Mouse (Mus musculus) heart, embryonic 10.5 days (tissue): ENCODE results near the gene Gm28048. TPM values are rescaled to one million over a fixed set of nuclear protein-coding genes. Genes with fewer than 3 reads are reported as not detected.

Experiments used
- DNase-seq: peaks from one replicate; pipeline ENCODE4 v3.0.0-alpha.2; 2017; ENCODE audit warnings: low spot score
- H3K27ac ChIP-seq: fragments of 300-500 bp; sonication (generic); 2 replicates; pipeline ENCODE4 v1.5.1; 2016; ENCODE audit warnings: mild to moderate bottlenecking
- H3K27me3 ChIP-seq: fragments of 300-500 bp; sonication (generic); 2 replicates; pipeline ENCODE4 v1.6.1; 2016; ENCODE audit warnings: mild to moderate bottlenecking; ENCODE audit not compliant: poor library complexity, insufficient read depth, severe bottlenecking
- H3K36me3 ChIP-seq: fragments of 300-500 bp; sonication (generic); 2 replicates; pipeline ENCODE4 v1.6.1; 2016; ENCODE audit warnings: mild to moderate bottlenecking, moderate library complexity
- H3K4me1 ChIP-seq: fragments of 300-500 bp; sonication (generic); 2 replicates; pipeline ENCODE4 v1.6.1; 2016; ENCODE audit warnings: mild to moderate bottlenecking
- H3K4me3 ChIP-seq: fragments of 300-500 bp; sonication (generic); 2 replicates; pipeline ENCODE4 v1.5.1; 2016; ENCODE audit warnings: mild to moderate bottlenecking, moderate library complexity
- H3K9me3 ChIP-seq: fragments of 300-500 bp; sonication (generic); 2 replicates; pipeline ENCODE4 v1.6.1; 2016; ENCODE audit warnings: mild to moderate bottlenecking, moderate library complexity
- WGBS: fragments of 180-500 bp; shearing (Covaris S2); methylation state at CpG from one replicate; pipeline ENCODE4 v1.1.7; 2016; 5-methylcytosine and 5-hydroxymethylcytosine counted together
- polyA plus RNA-seq: library from polyadenylated mRNA; unstranded; fragments of >200 nt; fragmentation: Nextera tagmentation; extraction: Ambion mirVana; gene quantifications from 2 replicates; pipeline ENCODE4 v1.2.1, GENCODE M21; 2016

The Gm28048 gene
- polyA plus RNA-seq, 1 experiment from 2014 or later, result 8.3 TPM

- Histone ChIP-seq H3K27me3 (no peaks in the 10 kb centered on the region), H3K4me1 (peaks cover 18% of the 10 kb centered on the region), H3K4me3 (no peak overlapping the region), H3K36me3 (no peaks in the 10 kb centered on the region), H3K27ac (no peak overlapping the region), H3K9me3 (no peaks in the 10 kb centered on the region)
- no peak for DNase-seq
- 91% methylated on average over 6 of the region's 6 CpGs for WGBS
Measured at GRCm38 (mm10) chr11:22826665-22827064, 155.2 kb downstream of the Gm28048 start.

GRCm38 (mm10) chr11:22826051-22826450 lies 155.8 kb downstream of the Gm28048 start:
- Histone ChIP-seq H3K36me3 (no peaks in the 10 kb centered on the region), H3K27me3 (no peaks in the 10 kb centered on the region), H3K4me1 (peaks cover 18% of the 10 kb centered on the region), H3K9me3 (no peaks in the 10 kb centered on the region), H3K27ac (no peak overlapping the region), H3K4me3 (no peak overlapping the region)
- WGBS, result 90% methylated on average over 14 of the region's 14 CpGs
- no peak for DNase-seq

- Histone ChIP-seq H3K9me3 (no peaks in the 10 kb centered on the region), H3K4me3 (no peak overlapping the region), H3K36me3 (no peaks in the 10 kb centered on the region), H3K27ac (no peak overlapping the region), H3K4me1 (peaks cover 14% of the 10 kb centered on the region), H3K27me3 (no peaks in the 10 kb centered on the region)
- 95% methylated on average over 1 of the region's 1 CpGs for WGBS
- DNase-seq, result no peak
Measured at GRCm38 (mm10) chr11:22825548-22825947, 156.3 kb downstream of the Gm28048 start.

DNA sequence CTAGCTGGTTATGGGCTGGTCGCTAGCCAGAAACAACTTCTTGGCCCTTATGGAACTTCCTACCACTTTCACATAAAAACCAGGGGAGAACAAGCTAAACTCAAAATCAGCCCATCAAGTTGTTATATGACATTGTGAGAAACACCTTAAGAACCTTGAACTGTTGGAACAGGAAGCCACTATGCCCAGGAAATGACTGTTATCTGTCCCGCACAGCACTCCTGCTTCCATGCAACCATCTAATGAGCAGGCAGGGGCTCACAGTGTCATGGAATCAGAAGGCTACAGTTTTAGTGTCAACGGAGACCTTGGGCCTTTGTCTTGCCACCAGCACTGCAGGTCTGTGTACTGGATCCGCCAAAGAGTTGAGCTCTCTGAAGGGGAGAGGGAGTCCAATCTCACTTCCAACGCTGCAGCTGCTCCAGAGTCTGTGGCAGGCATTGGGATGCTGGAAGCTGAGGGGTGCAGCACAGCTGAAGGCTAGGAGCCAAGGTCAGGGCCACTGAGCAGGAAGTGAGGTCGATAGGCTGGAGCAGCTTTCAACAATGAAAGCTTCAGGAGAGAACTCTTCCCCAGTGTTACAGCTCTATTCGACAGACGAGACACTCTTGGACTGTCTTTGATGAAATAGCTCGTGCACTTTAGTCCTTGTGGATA lies 157.7 kb downstream of the Gm28048 start:
- H3K27ac ChIP-seq, result no peak overlapping the region
- H3K9me3 ChIP-seq, result no peaks in the 10 kb centered on the region
- WGBS, result 71% methylated on average over 9 of the region's 9 CpGs
- H3K4me1 ChIP-seq, result peaks cover 6% of the 10 kb centered on the region; the same call in 1 of the 2 replicates
- H3K36me3 ChIP-seq, result no peaks in the 10 kb centered on the region
- no peaks in the 10 kb centered on the region for H3K27me3 ChIP-seq
- H3K4me3 ChIP-seq, result no peak overlapping the region
- DNase-seq, result no peak

- DNase-seq, result no peak
- Histone ChIP-seq H3K27ac (no peak overlapping the region), H3K4me3 (no peak overlapping the region), H3K27me3 (no peaks in the 10 kb centered on the region), H3K36me3 (no peaks in the 10 kb centered on the region), H3K4me1 (peaks cover 6% of the 10 kb centered on the region; the same call in 1 of the 2 replicates), H3K9me3 (no peaks in the 10 kb centered on the region)
- WGBS, result 69% methylated on average over 3 of the region's 3 CpGs
Measured at GRCm38 (mm10) chr11:22821243-22821642, 160.6 kb downstream of the Gm28048 start.

DNA sequence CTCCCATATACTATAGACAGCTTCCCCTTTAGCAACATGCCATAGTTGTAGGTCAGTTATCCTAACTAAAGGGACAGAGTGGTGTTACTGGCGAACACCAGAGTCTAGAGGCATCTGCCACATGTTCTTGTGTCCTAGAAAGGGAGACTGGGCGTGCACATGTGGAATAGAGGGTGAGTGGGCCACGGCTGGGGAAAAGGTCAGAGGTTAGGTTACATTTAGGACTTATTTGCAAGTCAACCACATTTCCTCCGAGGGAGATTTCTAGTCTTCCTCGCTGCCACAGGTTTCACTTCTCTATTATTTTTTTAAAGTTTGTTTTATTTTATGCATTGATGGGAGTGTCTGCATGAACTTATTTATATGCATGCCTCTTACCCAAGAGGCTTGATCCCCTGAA lies 163.5 kb downstream of the Gm28048 start:
- H3K4me1 ChIP-seq, result peaks cover 4% of the 10 kb centered on the region; the same call in 1 of the 2 replicates
- no peaks in the 10 kb centered on the region for H3K27me3 ChIP-seq
- H3K36me3 ChIP-seq, result no peaks in the 10 kb centered on the region
- H3K4me3 ChIP-seq, result no peak overlapping the region
- 77% methylated on average over 5 of the region's 5 CpGs for WGBS
- no peak for DNase-seq
- H3K9me3 ChIP-seq, result no peaks in the 10 kb centered on the region
- H3K27ac ChIP-seq, result no peak overlapping the region

DNA sequence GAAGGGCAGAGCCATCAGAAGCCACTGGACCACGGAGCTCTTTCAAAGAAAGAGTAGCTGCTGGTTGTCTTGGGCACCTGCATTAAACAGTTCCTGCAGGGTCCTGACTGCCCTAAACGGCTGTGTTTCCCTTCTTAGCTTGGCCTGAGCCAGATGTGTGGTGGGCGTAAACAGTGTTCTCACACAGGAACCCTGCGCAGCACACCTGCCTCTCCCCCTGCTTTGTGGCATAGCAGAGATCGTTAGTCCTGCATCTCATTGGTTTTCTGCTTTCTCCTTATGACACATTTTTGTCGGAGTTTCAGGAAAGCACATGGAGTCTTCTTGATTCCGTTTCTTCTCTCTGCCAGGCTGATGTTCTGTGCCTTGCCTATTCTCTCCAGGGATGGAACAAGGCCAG lies 166.0 kb downstream of the Gm28048 start:
- WGBS, result 86% methylated on average over 7 of the region's 7 CpGs
- no peak overlapping the region for H3K27ac ChIP-seq
- H3K27me3 ChIP-seq, result no peaks in the 10 kb centered on the region
- H3K36me3 ChIP-seq, result no peaks in the 10 kb centered on the region
- no peak overlapping the region for H3K4me3 ChIP-seq
- peaks cover 4% of the 10 kb centered on the region; the same call in 1 of the 2 replicates for H3K4me1 ChIP-seq
- no peaks in the 10 kb centered on the region for H3K9me3 ChIP-seq
- no peak for DNase-seq

GRCm38 (mm10) chr11:22815143-22815542 lies 166.7 kb downstream of the Gm28048 start:
- DNase-seq, result no peak
- Histone ChIP-seq H3K4me3 (no peak overlapping the region), H3K27me3 (no peaks in the 10 kb centered on the region), H3K36me3 (no peaks in the 10 kb centered on the region), H3K4me1 (peaks cover 8% of the 10 kb centered on the region), H3K9me3 (no peaks in the 10 kb centered on the region), H3K27ac (no peak overlapping the region)

DNA sequence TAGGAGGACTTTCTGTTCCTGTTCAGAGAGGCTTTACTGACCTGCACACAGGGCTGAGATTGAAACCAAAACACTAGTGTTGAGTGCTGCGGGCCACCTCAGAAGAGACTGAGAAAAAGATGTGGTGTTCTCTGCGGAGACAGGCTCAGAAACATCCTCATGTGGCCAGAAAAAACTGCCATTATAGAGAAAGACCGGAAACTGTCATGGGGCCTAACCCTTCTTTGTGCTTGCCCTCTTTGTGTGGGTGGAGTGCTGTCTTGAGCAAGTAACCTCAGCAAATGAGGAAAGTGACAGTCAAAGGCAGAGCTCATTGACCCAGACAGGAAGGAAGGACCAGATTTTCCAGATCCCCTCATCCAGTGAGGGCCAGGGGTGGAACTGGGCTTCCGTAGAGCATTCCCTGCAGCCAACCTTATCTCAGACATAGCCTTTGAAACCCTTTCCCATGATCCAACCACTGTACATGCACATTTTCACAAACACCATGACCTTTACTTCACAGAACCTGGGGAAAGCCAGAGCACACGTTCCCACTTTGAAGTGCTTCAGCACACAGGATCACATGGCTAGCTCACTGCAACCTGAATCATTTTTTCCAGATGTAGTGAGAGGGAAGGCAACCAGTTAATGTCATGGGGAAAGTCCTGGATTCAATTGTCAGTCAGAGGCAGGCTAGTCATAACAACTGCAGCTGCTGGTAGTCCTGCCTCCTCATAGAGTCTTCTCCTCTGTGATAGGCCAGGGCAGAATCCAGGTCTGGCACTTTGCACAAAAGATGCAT lies 167.8 kb downstream of the Gm28048 start:
- H3K4me3 ChIP-seq, result no peak overlapping the region
- 69% methylated on average over 5 of the region's 5 CpGs for WGBS
- no peak overlapping the region for H3K27ac ChIP-seq
- H3K27me3 ChIP-seq, result no peaks in the 10 kb centered on the region
- no peaks in the 10 kb centered on the region for H3K9me3 ChIP-seq
- no peaks in the 10 kb centered on the region for H3K36me3 ChIP-seq
- no peak for DNase-seq
- peaks cover 18% of the 10 kb centered on the region for H3K4me1 ChIP-seq

GRCm38 (mm10) chr11:22813427-22813826 lies 168.5 kb downstream of the Gm28048 start:
- no peaks in the 10 kb centered on the region for H3K36me3 ChIP-seq
- 56% methylated on average over 3 of the region's 3 CpGs for WGBS
- no peaks in the 10 kb centered on the region for H3K9me3 ChIP-seq
- H3K4me3 ChIP-seq, result no peak overlapping the region
- H3K4me1 ChIP-seq, result peaks cover 18% of the 10 kb centered on the region
- H3K27ac ChIP-seq, result no peak overlapping the region
- DNase-seq, result no peak
- no peaks in the 10 kb centered on the region for H3K27me3 ChIP-seq

DNA sequence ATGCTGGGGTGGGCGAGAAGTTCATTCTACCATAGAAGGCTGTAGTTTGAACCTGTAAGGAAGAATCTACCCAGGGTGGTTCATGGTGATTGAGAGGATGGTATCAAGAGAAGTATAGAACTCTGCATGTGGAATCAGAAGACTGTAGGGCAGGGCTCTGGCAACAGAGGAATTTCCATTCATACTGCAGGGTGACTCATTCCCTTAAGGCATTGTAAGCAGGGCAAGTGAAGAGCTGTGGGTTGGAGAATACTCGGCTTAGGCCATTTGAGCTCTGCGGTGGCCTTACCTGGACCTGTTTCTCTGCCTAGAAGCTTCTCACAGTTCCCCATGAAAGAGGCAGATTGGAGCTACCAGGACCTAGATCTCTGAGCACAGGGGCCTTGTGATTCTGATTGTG lies 170.5 kb downstream of the Gm28048 start:
- Histone ChIP-seq H3K36me3 (no peaks in the 10 kb centered on the region), H3K4me1 (peaks cover 22% of the 10 kb centered on the region), H3K27me3 (no peaks in the 10 kb centered on the region), H3K9me3 (no peaks in the 10 kb centered on the region), H3K4me3 (no peak overlapping the region), H3K27ac (no peak overlapping the region)
- WGBS, result 75% methylated on average over 3 of the region's 3 CpGs
- DNase-seq, result no peak

DNA sequence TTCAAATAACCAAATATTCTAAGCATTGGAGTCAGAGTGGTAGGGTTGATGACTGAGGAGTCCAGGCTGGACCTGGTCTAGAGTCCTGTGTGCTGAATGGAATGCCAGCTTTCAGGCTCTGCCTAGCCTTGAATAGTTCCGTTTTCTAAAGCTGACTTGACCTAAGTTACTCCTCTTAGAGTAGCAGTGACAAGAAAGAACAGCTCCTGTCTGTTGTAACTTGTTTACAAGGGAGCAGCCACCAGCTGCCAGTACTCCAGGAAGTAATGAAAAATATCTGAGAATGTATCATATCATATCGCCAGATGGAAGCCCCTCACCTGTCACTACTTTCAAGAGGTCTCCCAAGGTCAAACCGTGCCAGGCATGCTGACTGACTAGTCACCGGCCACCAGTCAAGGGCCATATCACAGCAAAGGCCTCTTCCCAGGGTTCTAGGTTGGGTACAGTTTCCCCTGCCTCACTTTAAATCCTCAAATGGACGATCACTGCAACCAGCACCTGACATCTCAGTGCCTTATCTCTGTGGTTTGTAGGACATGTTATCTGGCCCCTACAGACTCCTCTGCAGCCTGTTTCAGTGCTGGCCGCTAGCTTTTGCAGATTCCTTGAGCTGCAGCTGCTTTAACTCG lies 172.3 kb downstream of the Gm28048 start:
- no peak for DNase-seq
- Histone ChIP-seq H3K27me3 (no peaks in the 10 kb centered on the region), H3K4me1 (peaks cover 22% of the 10 kb centered on the region), H3K9me3 (no peaks in the 10 kb centered on the region), H3K4me3 (no peak overlapping the region), H3K36me3 (no peaks in the 10 kb centered on the region), H3K27ac (no peak overlapping the region)
- WGBS, result 45% methylated on average over 7 of the region's 7 CpGs

DNA sequence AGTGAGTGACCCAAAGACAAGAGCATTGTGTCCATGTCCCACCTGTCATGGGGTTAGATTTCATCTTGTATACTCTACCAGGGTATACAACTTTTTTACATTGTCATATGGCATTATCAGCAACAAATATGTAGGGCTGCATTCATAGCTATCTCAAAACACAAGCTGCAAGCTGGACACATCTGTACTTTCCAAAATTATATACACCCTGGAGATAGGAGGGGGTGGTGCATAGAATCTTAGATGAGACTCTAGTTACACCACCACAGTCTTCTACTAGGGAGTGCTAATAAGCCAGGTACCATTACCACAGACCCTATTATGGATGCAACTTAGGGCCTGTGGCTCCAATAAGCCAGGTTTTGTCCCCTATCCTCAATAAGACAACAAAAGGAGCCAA lies 173.8 kb downstream of the Gm28048 start:
- no peak overlapping the region for H3K4me3 ChIP-seq
- no peak for DNase-seq
- H3K27me3 ChIP-seq, result no peaks in the 10 kb centered on the region
- H3K27ac ChIP-seq, result no peak overlapping the region
- peaks cover 19% of the 10 kb centered on the region for H3K4me1 ChIP-seq
- H3K9me3 ChIP-seq, result no peaks in the 10 kb centered on the region
- H3K36me3 ChIP-seq, result no peaks in the 10 kb centered on the region
